Mouse (Mus musculus) MEL (cell line): ENCODE results near the gene Shld2. TPM values are rescaled to one million over a fixed set of nuclear protein-coding genes. Genes with fewer than 3 reads are reported as not detected.

Source experiments
- DNase-seq: peaks from one replicate; pipeline ENCODE4 v3.0.0; 2011; ENCODE audit warnings: low read depth, low spot score
- H3K27ac ChIP-seq: 2 replicates; pipeline ENCODE4 v1.5.1; 2012; ENCODE audit warnings: low read depth, mild to moderate bottlenecking, control low read depth, low read length, moderate library complexity; ENCODE audit not compliant: control insufficient read depth
- H3K27me3 ChIP-seq, 2 experiments: fragments of 150-350 bp in 1 of 2; sonication (generic) in 1 of 2; 2 replicates each; pipeline ENCODE4 v1.6.1; 2012; ENCODE audit warnings: low read length in 2 of 2, mild to moderate bottlenecking in 2 of 2, improper control_type of control experiment in 1 of 2, moderate library complexity in 1 of 2; ENCODE audit not compliant: insufficient read depth in 2 of 2, control insufficient read depth in 1 of 2
- H3K36me3 ChIP-seq, 2 experiments: 2 replicates each; pipeline ENCODE4 v1.6.1; 2012 to 2014; ENCODE audit warnings: low read length in 2 of 2, improper control_type of control experiment in 1 of 2, inconsistent platforms in 1 of 2, mild to moderate bottlenecking in 1 of 2; ENCODE audit not compliant: insufficient read depth in 2 of 2, control insufficient read depth in 1 of 2
- H3K4me1 ChIP-seq, 2 experiments: fragments of 150-350 bp in 1 of 2; sonication (generic) in 1 of 2; 2 replicates each; pipeline ENCODE4 v1.6.1; 2012; ENCODE audit warnings: low read length in 2 of 2, improper control_type of control experiment in 1 of 2, mild to moderate bottlenecking in 1 of 2; ENCODE audit not compliant: insufficient read depth in 2 of 2, control insufficient read depth in 1 of 2
- H3K4me3 ChIP-seq, 2 experiments: fragments of 150-350 bp in 1 of 2; sonication (generic) in 1 of 2; 2 replicates each; pipeline ENCODE4 v1.5.1; 2012; ENCODE audit warnings: low read depth in 2 of 2, low read length in 2 of 2, mild to moderate bottlenecking in 2 of 2, moderate library complexity in 2 of 2, control low read depth in 1 of 2, improper control_type of control experiment in 1 of 2; ENCODE audit not compliant: control insufficient read depth in 1 of 2, insufficient read depth in 1 of 2
- H3K79me2 ChIP-seq: 2 replicates; pipeline ENCODE4 v1.6.1; 2012; ENCODE audit warnings: mild to moderate bottlenecking, low read length, moderate library complexity; ENCODE audit not compliant: control insufficient read depth, poor library complexity, insufficient read depth
- H3K9ac ChIP-seq: 2 replicates; pipeline ENCODE4 v1.6.1; 2012; ENCODE audit warnings: low read depth, mild to moderate bottlenecking, control low read depth, low read length, moderate library complexity; ENCODE audit not compliant: control insufficient read depth, poor library complexity, severe bottlenecking
- H3K9me3 ChIP-seq: fragments of 150-350 bp; sonication (generic); replicated peaks from 2 replicates; pipeline ENCODE4 v1.6.1; 2012; ENCODE audit warnings: mild to moderate bottlenecking, low read length, improper control_type of control experiment, moderate library complexity; ENCODE audit not compliant: insufficient read depth
- CTCF ChIP-seq, 3 experiments: IDR thresholded peaks in 2 of 3; conservative IDR thresholded peaks in 1 of 3; 2 replicates each; pipeline ENCODE4 v1.5.1; 2011 to 2012; ENCODE audit warnings: low read length in 3 of 3, low read depth in 2 of 3, mild to moderate bottlenecking in 2 of 3, improper control_type of control experiment in 1 of 3, inconsistent platforms in 1 of 3, mixed read lengths in 1 of 3, moderate library complexity in 1 of 3; ENCODE audit not compliant: control insufficient read depth in 1 of 3, insufficient read depth in 1 of 3, poor library complexity in 1 of 3, severe bottlenecking in 1 of 3
- GATA1 ChIP-seq: IDR thresholded peaks from 2 replicates; pipeline ENCODE4 v1.6.1; 2011; ENCODE audit warnings: low read depth, low read length, improper control_type of control experiment
- HCFC1 ChIP-seq: IDR thresholded peaks from 2 replicates; pipeline ENCODE4 v1.6.1; 2012; ENCODE audit warnings: low read depth, mild to moderate bottlenecking, inconsistent platforms, low read length, improper control_type of control experiment, moderate library complexity
- JUND ChIP-seq: IDR thresholded peaks from 2 replicates; pipeline ENCODE4 v1.6.1; 2011; ENCODE audit warnings: low read depth, mild to moderate bottlenecking, improper control_type of control experiment, low read length
- KAT2A ChIP-seq: conservative IDR thresholded peaks from 2 replicates; pipeline ENCODE4 v1.6.1; 2012; ENCODE audit warnings: low read depth, low read length, improper control_type of control experiment, inconsistent platforms
- MAFK ChIP-seq: IDR thresholded peaks from 2 replicates; pipeline ENCODE4 v1.6.1; 2011; ENCODE audit warnings: low read depth, mild to moderate bottlenecking, low read length, improper control_type of control experiment, borderline replicate concordance
- MAX ChIP-seq: IDR thresholded peaks from 2 replicates; pipeline ENCODE4 v1.6.1; 2011; ENCODE audit warnings: low read length, improper control_type of control experiment
- MXI1 ChIP-seq: IDR thresholded peaks from 2 replicates; pipeline ENCODE4 v1.6.1; 2011; ENCODE audit warnings: mild to moderate bottlenecking, low read depth, low read length, improper control_type of control experiment
- MYC ChIP-seq: IDR thresholded peaks from 2 replicates; pipeline ENCODE4 v1.6.1; 2011; ENCODE audit warnings: low read depth, mild to moderate bottlenecking, low read length, improper control_type of control experiment, moderate library complexity
- RAD21 ChIP-seq: IDR thresholded peaks from 2 replicates; pipeline ENCODE4 v1.6.1; 2011; ENCODE audit warnings: mild to moderate bottlenecking, low read depth, low read length, improper control_type of control experiment
- RCOR1 ChIP-seq: IDR thresholded peaks from 2 replicates; pipeline ENCODE4 v1.6.1; 2012; ENCODE audit warnings: low read depth, mild to moderate bottlenecking, inconsistent platforms, low read length, improper control_type of control experiment
- SIN3A ChIP-seq: IDR thresholded peaks from 2 replicates; pipeline ENCODE4 v1.6.1; 2012; ENCODE audit warnings: low read length, improper control_type of control experiment, inconsistent platforms
- SMC3 ChIP-seq: IDR thresholded peaks from 2 replicates; pipeline ENCODE4 v1.6.1; 2011; ENCODE audit warnings: low read depth, low read length, improper control_type of control experiment
- USF1 ChIP-seq: IDR thresholded peaks from 2 replicates; pipeline ENCODE4 v1.6.1; 2014; ENCODE audit warnings: low read depth, mild to moderate bottlenecking, inconsistent platforms, low read length, improper control_type of control experiment, moderate library complexity
- ZC3H11A ChIP-seq: IDR thresholded peaks from 2 replicates; pipeline ENCODE4 v1.6.1; 2012; ENCODE audit warnings: low read depth, mild to moderate bottlenecking, inconsistent platforms, low read length, improper control_type of control experiment
- ZNF384 ChIP-seq: IDR thresholded peaks from 2 replicates; pipeline ENCODE4 v1.6.1; 2012; ENCODE audit warnings: low read depth, mild to moderate bottlenecking, inconsistent platforms, low read length, improper control_type of control experiment
- polyA plus RNA-seq, 2 experiments: library from polyadenylated mRNA; stranded (reverse) in 1 of 2; unstranded in 1 of 2; fragments of >175 nt in 1 of 2; fragments of >200 nt in 1 of 2; gene quantifications; 2 replicates each; pipeline versions ENCODE4 v1.2.1 to v1.2.4; 2012; ENCODE audit warnings: low replicate concordance in 2 of 2, low read depth in 1 of 2; ENCODE audit not compliant: insufficient read length in 2 of 2, insufficient read depth in 1 of 2, missing spikeins in 1 of 2
- total RNA-seq: library from RNA; depleted of rRNA; stranded (reverse); fragments of 300-350 nt; gene quantifications from 2 replicates; pipeline ENCODE4 v1.2.3, GENCODE M21; 2012

Shld2 gene
- total and polyA plus RNA-seq, 3 experiments = 7.0 to 7.9 TPM; not detected in 1

DNA sequence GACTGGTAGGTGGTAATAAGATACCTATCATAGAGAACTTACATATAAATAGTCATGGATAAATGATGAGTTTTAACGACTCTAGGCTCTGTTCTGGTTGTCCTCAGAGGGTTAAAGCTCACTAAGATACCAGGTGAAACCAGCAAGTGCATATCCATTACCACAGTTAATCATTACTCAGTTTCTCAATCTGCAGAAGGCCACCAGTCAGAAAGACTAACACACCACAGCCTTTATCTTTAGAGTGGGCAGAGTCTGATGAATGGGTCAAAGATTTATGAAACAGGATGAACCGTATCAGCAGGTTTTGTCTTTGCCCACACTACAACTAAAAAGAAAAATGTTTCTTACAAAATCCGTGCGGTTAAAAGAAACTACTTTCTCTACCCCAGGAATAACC lies 35.1 kb downstream of the Shld2 start:
- no peaks in the 10 kb centered on the region for H3K79me2 ChIP-seq
- no peak for TF ChIP-seq JUND
- no peak for TF ChIP-seq GATA1
- TF ChIP-seq ZNF384 = no peak
- no peak for TF ChIP-seq SMC3
- no peaks in the 10 kb centered on the region for H3K9me3 ChIP-seq
- H3K36me3 ChIP-seq = peaks cover 0 to 2% of the 10 kb centered on the region in 2 experiments; a peak in 2 of 4 replicates
- no peak for DNase-seq
- H3K27me3 ChIP-seq = no peaks in the 10 kb centered on the region
- H3K4me1 ChIP-seq = peaks cover 0 to under 1% of the 10 kb centered on the region in 2 experiments; a peak in 1 of 4 replicates
- H3K9ac ChIP-seq = no peak overlapping the region
- H3K4me3 ChIP-seq = no peak overlapping the region
- no peak overlapping the region for H3K27ac ChIP-seq

DNA sequence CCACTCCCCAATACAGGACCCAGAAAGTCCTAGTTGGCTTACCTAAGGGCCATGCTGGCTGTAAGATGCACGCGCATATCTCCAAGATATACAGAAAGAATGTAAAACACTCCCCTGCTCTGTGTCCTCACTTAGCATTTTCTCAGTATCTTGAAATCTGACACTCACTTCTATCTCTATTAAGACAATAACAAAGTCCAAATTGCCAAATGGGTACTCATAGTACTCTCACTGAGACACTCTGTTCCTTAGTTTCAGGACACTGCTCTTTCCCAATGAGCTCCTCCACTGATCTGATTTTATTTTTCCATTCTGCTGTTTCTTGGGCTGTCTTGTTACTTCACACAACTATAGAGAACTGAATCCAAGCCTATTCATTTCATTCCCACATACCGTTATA lies 36.2 kb downstream of the Shld2 start:
- no peaks in the 10 kb centered on the region for H3K9me3 ChIP-seq
- H3K36me3 ChIP-seq = no peaks in the 10 kb centered on the region
- H3K9ac ChIP-seq = no peak overlapping the region
- no peaks in the 10 kb centered on the region for H3K79me2 ChIP-seq
- H3K27ac ChIP-seq = no peak overlapping the region
- no peak for DNase-seq
- H3K4me1 ChIP-seq = no peaks in the 10 kb centered on the region
- TF ChIP-seq KAT2A = no peak
- TF ChIP-seq MAFK = no peak
- H3K4me3 ChIP-seq = no peak overlapping the region
- no peaks in the 10 kb centered on the region for H3K27me3 ChIP-seq

DNA sequence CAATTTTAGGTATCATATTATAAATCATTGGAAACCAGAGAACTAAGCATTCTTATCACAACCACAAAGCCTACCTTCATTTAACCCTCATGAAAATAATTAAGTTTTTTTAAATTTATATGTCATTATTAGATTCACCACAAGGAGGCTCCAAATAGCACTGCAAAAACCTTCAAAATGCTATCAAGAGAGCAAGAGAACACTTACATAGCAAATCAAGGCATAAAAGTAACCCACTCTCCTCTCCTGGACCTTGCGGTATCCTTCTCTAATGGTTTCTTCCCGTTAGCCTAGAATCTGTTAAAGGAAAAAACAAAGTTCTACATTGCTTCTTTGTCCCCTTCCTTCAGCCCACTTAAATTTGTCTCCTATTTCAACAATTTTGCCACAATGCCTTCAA lies 37.0 kb downstream of the Shld2 start:
- TF ChIP-seq RCOR1 (no peak), ZNF384 (peak; percentile 66), SIN3A (peak; percentile 61; the same call in 1 of the 2 replicates), HCFC1 (no peak), SMC3 (peak; percentile 96), RAD21 (peak; percentile 86), ZC3H11A (peak; percentile 90), MXI1 (no peak), CTCF (IDR thresholded peaks at IDR 0.05 in 2 of 3, conservative IDR thresholded peaks at IDR 0.05 in 1 of 3; ENCODE audit: control insufficient read depth in 1 of 3, insufficient read depth in 1 of 3, low read depth in 2 of 3, low read length in 3 of 3, poor library complexity in 1 of 3, severe bottlenecking in 1 of 3) (peak in 2 of 3 experiments; percentile 42 to 82; a peak in 4 of 6 replicates), MYC (0 out of 2 replicates have a peak, but pooled peaks have one; percentile 44), USF1 (no peak), MAX (no peak)
- TF ChIP-seq, all 39 proteins: peak for 7
- Histone ChIP-seq H3K4me1 (no peaks in the 10 kb centered on the region), H3K4me3 (no peak overlapping the region), H3K9ac (no peak overlapping the region), H3K79me2 (no peaks in the 10 kb centered on the region), H3K27me3 (no peaks in the 10 kb centered on the region), H3K9me3 (no peaks in the 10 kb centered on the region), H3K27ac (no peak overlapping the region), H3K36me3 (no peaks in the 10 kb centered on the region)
- DNase-seq = peak; percentile 67
